ENCODE assay signal across 10 mouse cellular contexts in the genomic region with DNA sequence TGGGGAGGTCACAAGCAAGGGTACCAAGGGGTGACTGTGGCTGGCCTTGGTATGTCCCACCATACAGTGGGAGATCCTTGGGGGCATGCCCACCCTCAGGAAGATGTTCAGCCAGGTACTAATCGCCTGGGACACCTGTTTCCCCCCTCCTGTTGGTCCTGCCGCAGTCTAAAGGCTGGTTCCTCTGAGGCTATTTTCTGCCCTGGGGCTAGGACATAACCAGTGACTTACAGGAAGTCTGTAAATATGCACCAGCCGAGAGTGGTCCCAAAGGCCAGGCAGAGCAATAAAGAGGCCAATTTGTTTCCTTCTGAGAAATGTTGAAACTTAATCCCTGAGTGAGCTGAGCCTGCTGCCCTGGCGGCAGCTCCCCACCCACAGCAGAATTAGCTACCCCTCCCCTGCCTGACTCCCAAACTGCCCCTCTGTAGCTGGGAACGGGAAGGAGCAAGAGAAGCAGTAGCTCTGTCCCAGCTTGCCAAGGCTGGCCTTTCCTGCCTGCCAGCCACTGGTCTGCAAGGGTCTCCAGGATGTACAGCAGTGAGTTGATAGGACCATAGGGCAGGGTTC.
DNase-seq lines count a peak whose midpoint lies in the region; ATAC-seq lines count a peak whose summit lies in the region.
"Had no signal": no experiment of that assay in that cellular context is flagged by ENCODE, and none has a peak within 500 bp of the region (broad histone marks: within the 10 kb centered on the region; RNA-seq: fewer than 3 reads in every experiment).

No protein-coding gene starts in this region.

- no peaks in the 10 kb centered on the region for H3K27me3 ChIP-seq in heart, embryonic 15.5 days
- H3K27me3 ChIP-seq in neural tube, embryonic 13.5 days = no peaks in the 10 kb centered on the region
- H3K27me3 ChIP-seq in intestine, embryonic 16.5 days (replicated peaks; ENCODE audit: control insufficient read depth, insufficient read depth, low read length) = no peaks in the 10 kb centered on the region
- no peaks in the 10 kb centered on the region for H3K27me3 ChIP-seq in midbrain, embryonic 15.5 days (replicated peaks)
- H3K27me3 ChIP-seq: embryonic facial prominence, embryonic 15.5 days had no signal

- H3K9me3 ChIP-seq in heart, embryonic 15.5 days (replicated peaks) = no peaks in the 10 kb centered on the region
- no peaks in the 10 kb centered on the region for H3K9me3 ChIP-seq in neural tube, embryonic 13.5 days
- H3K9me3 ChIP-seq in intestine, embryonic 16.5 days (ENCODE audit: control insufficient read depth, low read length) = no peaks in the 10 kb centered on the region
- no peaks in the 10 kb centered on the region for H3K9me3 ChIP-seq in midbrain, embryonic 15.5 days
- H3K9me3 ChIP-seq: embryonic facial prominence, embryonic 15.5 days had no signal

- no peak for ATAC-seq in heart, embryonic 15.5 days (replicated peaks; ENCODE audit: insufficient number of reproducible peaks, insufficient read depth, low FRiP score, low read depth)
- no peak for ATAC-seq in neural tube, embryonic 13.5 days (ENCODE audit: low read depth)
- peak; percentile 46 for ATAC-seq in intestine, embryonic 16.5 days
- ATAC-seq in midbrain, embryonic 15.5 days (replicated peaks) = no peak

- H3K4me1 ChIP-seq in heart, embryonic 15.5 days (replicated peaks) = peaks cover 84% of the 10 kb centered on the region
- peaks cover 28% of the 10 kb centered on the region for H3K4me1 ChIP-seq in neural tube, embryonic 13.5 days (replicated peaks)
- H3K4me1 ChIP-seq in intestine, embryonic 16.5 days (ENCODE audit: control insufficient read depth, insufficient read depth, low read length) = peaks cover 42% of the 10 kb centered on the region
- peaks cover 16% of the 10 kb centered on the region for H3K4me1 ChIP-seq in midbrain, embryonic 15.5 days

- WGBS in heart, embryonic 15.5 days = 29% methylated on average over 5 of the region's 5 CpGs
- WGBS in neural tube, embryonic 13.5 days = 14% methylated on average over 5 of the region's 5 CpGs
- 17% methylated on average over 5 of the region's 5 CpGs for WGBS in intestine, embryonic 16.5 days
- 24% methylated on average over 5 of the region's 5 CpGs for WGBS in midbrain, embryonic 15.5 days

- H3K4me3 ChIP-seq in heart, embryonic 15.5 days = no peak overlapping the region
- no peak overlapping the region for H3K4me3 ChIP-seq in neural tube, embryonic 13.5 days
- no peak overlapping the region for H3K4me3 ChIP-seq in intestine, embryonic 16.5 days (ENCODE audit: low read length)
- no peak overlapping the region for H3K4me3 ChIP-seq in midbrain, embryonic 15.5 days
- H3K4me3 ChIP-seq: embryonic facial prominence, embryonic 15.5 days had no signal

- H3K9ac ChIP-seq in heart, embryonic 15.5 days = 0 out of 2 replicates have a peak overlapping the region, but pooled peaks have one; percentile 20
- no peak overlapping the region for H3K9ac ChIP-seq in neural tube, embryonic 13.5 days
- peak overlapping the region; percentile 47; the same call in 1 of the 2 replicates for H3K9ac ChIP-seq in intestine, embryonic 16.5 days (ENCODE audit: low read depth, low read length)
- H3K9ac ChIP-seq in midbrain, embryonic 15.5 days = no peak overlapping the region
- H3K9ac ChIP-seq: embryonic facial prominence, embryonic 15.5 days had no signal

- peak overlapping the region; percentile 87 for H3K27ac ChIP-seq in heart, embryonic 15.5 days
- H3K27ac ChIP-seq in neural tube, embryonic 13.5 days (replicated peaks) = 0 out of 2 replicates have a peak overlapping the region, but pooled peaks have one; percentile 23
- H3K27ac ChIP-seq in intestine, embryonic 16.5 days (ENCODE audit: low read length) = 0 out of 2 replicates have a peak overlapping the region, but pooled peaks have one; percentile 52
- no peak overlapping the region for H3K27ac ChIP-seq in midbrain, embryonic 15.5 days
- H3K27ac ChIP-seq: embryonic facial prominence, embryonic 15.5 days; macrophage had no signal

- peaks cover 32% of the 10 kb centered on the region for H3K36me3 ChIP-seq in heart, embryonic 15.5 days
- H3K36me3 ChIP-seq in neural tube, embryonic 13.5 days = no peaks in the 10 kb centered on the region
- peaks cover 3% of the 10 kb centered on the region; the same call in 1 of the 2 replicates for H3K36me3 ChIP-seq in intestine, embryonic 16.5 days (ENCODE audit: control insufficient read depth, insufficient read depth, low read length)
- no peaks in the 10 kb centered on the region for H3K36me3 ChIP-seq in midbrain, embryonic 15.5 days (replicated peaks)

- no peak overlapping the region for H3K4me2 ChIP-seq in heart, embryonic 15.5 days
- H3K4me2 ChIP-seq in neural tube, embryonic 13.5 days = no peak overlapping the region
- H3K4me2 ChIP-seq in intestine, embryonic 16.5 days (ENCODE audit: low read depth, low read length) = no peak overlapping the region
- H3K4me2 ChIP-seq in midbrain, embryonic 15.5 days = no peak overlapping the region
- H3K4me2 ChIP-seq: embryonic facial prominence, embryonic 15.5 days had no signal

- DNase-seq in heart, adult 11 months = no peak
- no peak for DNase-seq in neural tube, embryonic 10.5 days (ENCODE audit: extremely low spot score, low spot score)
- no peak for DNase-seq in adrenal gland, adult 18-20 months (ENCODE audit: low spot score in 2 of 2)
- DNase-seq: adrenal gland, postnatal 10 days had no signal

Comparison
In these comparisons a context has a peak if more than half of its experiments do, and no peak if none do; other contexts are left out.
1. H3K9ac ChIP-seq: peak in heart, embryonic 15.5 days (single experiment) and intestine, embryonic 16.5 days (single experiment); none in neural tube, embryonic 13.5 days (single experiment) and midbrain, embryonic 15.5 days (single experiment).